Mouse (Mus musculus): ENCODE measurements at regions not wholly inside any gene's neighbourhood (a gene's known extent, or its start where the extent isn't known, plus 50 kb on each side); places are given as distances from the start of the nearest gene placed in this dataset.

DNA sequence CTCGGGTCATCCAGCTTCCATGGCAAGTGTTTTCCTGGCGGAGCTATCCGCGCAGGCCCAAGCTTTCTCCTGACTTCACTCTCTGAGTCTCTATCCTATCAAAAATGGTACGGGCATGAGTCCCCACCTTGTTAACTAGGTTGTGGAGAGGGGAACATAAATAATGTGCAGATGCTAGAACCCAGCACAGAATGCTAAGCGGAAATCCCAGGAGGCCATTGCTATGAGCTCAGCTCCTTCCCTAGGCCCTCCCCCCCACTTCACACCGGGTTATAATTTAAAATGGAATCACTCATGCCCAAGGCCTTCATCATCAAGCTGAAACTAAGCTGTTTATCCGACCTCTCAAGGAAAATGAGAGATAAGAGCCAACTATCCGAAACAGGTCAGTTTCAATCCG lies 60.4 kb upstream of the Cd83 start:
- DNase-seq (ENCODE audit: low spot score), result no peak

DNA sequence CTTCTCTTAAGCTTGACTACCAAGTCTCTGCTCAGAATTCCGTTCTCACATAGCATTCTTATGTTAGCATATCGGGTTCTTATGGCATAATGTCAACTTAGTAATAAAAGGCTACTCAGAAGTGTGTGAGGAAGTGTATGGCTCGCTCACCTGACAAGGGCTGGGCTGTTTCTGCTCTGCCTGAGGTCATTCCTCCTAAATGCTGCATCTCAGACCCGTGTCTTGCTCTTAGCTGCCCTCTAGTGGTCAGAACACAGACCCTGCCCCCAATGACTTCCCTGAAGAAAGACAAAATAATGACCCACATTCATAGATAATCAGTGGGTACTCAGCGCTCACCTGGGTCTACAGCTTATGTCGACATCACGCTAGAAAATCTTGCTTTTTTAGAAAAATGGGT lies 58.9 kb upstream of the Cd83 start:
- DNase-seq (ENCODE audit: low spot score), result peak; percentile 22

DNA sequence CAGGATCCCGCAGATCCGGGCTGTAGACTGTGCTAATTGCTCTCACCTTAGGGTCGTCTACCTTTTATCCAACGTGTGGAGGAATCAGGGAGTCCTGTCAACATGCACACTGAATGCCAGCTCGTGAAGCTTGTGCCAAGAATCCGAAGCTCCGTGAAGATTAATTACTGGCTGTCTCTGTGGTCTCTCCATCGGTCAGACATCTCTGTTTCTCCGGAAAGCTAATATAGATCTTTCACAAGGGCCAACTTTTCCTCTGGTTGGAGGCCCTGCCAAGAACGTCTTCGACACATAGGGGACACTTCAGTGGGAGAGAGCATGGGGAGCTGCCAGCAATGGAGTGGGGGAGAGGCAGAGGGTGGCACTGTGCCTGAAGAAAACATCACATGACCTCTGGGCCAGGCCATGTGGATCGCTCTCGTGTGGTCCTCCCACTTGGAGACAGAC lies 57.7 kb upstream of the Cd83 start:
- DNase-seq (ENCODE audit: low spot score), result no peak

DNA sequence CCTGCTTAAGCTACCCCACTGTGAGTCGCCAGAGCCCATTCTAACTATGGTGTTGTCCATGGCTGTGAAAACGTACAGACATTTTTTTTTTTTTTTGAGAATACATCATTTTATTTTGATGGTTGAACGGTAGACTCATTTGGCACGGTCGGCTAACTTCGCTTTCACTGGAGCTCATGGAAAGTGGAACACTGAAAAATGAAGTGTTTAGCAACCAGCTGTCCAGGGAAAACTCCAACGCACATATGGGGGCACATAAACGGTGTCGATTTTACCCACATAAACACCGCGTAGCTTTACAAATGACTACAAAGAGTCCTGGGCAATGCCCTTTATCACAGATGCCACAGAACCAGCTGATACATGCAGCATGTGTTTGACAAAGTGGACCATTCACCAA lies 55.0 kb upstream of the Cd83 start:
- no peak for DNase-seq (ENCODE audit: low spot score)

DNA sequence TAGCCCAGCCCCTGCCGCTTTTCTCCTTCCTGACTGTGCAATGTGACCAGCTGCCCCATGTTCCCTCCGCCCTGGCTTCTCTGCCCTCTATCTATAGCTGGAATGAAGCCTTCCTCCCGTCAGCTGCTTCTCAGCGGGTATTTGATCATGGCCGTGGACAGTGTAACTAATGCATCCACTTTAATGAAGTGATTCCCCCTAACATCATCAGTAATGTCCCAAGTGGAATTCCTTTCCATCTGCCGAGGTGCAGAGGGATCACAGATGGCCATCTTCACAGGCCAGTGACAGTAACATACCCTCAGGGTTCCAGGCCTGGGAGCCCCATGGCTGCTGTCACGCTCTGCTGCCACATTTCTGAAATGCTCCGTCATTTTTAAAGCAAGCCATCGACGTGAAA lies 51.5 kb upstream of the Cd83 start:
- no peak for DNase-seq (ENCODE audit: low spot score)

DNA sequence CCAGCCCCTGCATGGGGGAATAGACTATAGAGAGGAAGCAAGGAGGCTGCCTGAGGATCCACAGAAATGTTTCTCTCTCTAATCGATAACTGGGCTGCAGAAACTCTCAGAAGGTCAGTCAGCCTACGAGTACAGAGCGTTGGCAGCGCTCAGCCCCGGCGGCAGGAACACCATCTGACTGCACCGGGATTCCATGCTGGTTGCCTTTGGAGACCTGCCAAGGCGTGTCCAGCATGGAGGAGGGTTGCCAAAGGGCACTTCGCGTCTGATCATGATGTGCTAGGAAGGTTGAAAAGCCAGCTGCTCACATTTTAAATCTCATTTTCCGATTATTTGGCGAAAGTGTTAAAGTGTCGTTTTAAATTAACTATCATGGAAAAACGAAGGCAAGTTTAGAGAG lies 49.9 kb upstream of the Cd83 start:
- no peak for DNase-seq (ENCODE audit: low spot score)

Measured in c-Kit-positive CD71-positive TER-119-positive erythroid progenitor cells, embryonic 14.5 days (primary cell).